Mouse (Mus musculus): Measurements from ENCODE around the gene Phf11b.
"Not testable (repeated sequence)": the region's sequence is repeated elsewhere in the genome, so short reads cannot be mapped to it uniquely, and the experiment has no call there.

Gene Phf11b

GRCm38 (mm10) chr14:59341189-59341588, at the start of gene Phf11b:
Gene Phf11b, minus strand, starts transcription at chr14:59341351.
- DNase-seq (ENCODE audit: low spot score in 2 of 2) = peak; percentile 28 to 39

- not testable (repeated sequence) for DNase-seq (ENCODE audit: low spot score in 2 of 2)
These were observed 49.0 kb upstream of the Phf11b start for GRCm38 (mm10) chr14:59390181-59390580.

- no peak for DNase-seq (ENCODE audit: low spot score in 2 of 2)
These were observed 48.4 kb upstream of the Phf11b start for GRCm38 (mm10) chr14:59389532-59389931.

- no peak for DNase-seq (ENCODE audit: low spot score in 2 of 2)
These were observed 29.4 kb upstream of the Phf11b start for GRCm38 (mm10) chr14:59370348-59371068.

- DNase-seq (ENCODE audit: low spot score in 2 of 2) = no peak
These were observed 25.4 kb upstream of the Phf11b start for GRCm38 (mm10) chr14:59366386-59367105.

- DNase-seq (ENCODE audit: low spot score in 2 of 2) = no peak
These were observed 24.1 kb upstream of the Phf11b start, which contains the start of gene Phf11d for GRCm38 (mm10) chr14:59365244-59365644. Gene Phf11d, minus strand, starts transcription at chr14:59365470.

- no peak for DNase-seq (ENCODE audit: low spot score in 2 of 2)
These were observed 1.6 kb downstream of the Phf11b start for GRCm38 (mm10) chr14:59339541-59339940.

GRCm38 (mm10) chr14:59336056-59336455, 5.1 kb downstream of the Phf11b start:
- DNase-seq (ENCODE audit: low spot score in 2 of 2) = not testable (repeated sequence)

GRCm38 (mm10) chr14:59330499-59330898, 10.7 kb downstream of the Phf11b start:
- DNase-seq (ENCODE audit: low spot score in 2 of 2) = peak in 1 of 2 experiments; percentile 5

GRCm38 (mm10) chr14:59319970-59320369, 21.2 kb downstream of the Phf11b start:
- not testable (repeated sequence) for DNase-seq (ENCODE audit: low spot score in 2 of 2)

- not testable (repeated sequence) for DNase-seq (ENCODE audit: low spot score in 2 of 2)
These were observed 22.1 kb downstream of the Phf11b start for GRCm38 (mm10) chr14:59319036-59319435.

- DNase-seq (ENCODE audit: low spot score in 2 of 2) = peak; percentile 9 to 15
These were observed 43.8 kb downstream of the Phf11b start, which contains the start of gene Phf11a for GRCm38 (mm10) chr14:59297391-59297790. Gene Phf11a, minus strand, starts transcription at chr14:59297522.

GRCm38 (mm10) chr14:59291769-59292168, 49.4 kb downstream of the Phf11b start:
- not testable (repeated sequence) for DNase-seq (ENCODE audit: low spot score in 2 of 2)

- DNase-seq (ENCODE audit: low spot score in 2 of 2) = not testable (repeated sequence)
These were observed 66.2 kb downstream of the Phf11b start for GRCm38 (mm10) chr14:59274961-59275360.
